Comparison of ENCODE assay signal across 1 mouse cellular context in the genomic region with DNA sequence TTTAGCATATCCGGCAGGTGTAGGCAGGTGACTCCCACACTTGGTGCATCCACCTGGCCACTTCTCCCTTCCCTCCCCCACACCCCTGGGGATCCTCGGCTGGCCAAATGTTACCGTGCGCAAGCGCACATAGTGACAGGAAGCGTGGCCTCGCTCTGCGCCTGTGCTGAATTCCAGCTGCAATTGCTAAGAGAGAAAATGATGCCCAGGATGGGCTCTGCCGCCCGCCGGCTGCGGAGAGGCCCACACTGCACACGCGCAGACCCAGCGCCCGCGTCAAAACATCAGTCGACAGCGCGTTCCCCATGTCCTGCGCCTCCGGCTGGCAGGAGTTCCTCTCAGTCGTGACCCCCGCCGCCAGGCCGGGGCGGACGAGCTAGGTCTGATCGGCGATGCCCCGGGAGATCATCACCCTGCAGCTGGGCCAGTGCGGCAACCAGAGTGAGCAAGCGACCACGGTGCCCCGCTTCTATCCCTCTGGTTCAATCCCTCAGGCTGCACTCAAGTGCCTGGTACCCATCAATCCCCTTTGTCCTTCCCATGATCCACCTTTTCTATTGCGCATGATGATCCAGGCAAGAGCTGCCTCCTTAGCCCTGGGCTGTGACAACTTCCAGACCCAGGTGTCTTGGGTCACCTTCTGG.
TF ChIP-seq lines count a peak whose summit lies in the region.

A gene (plus strand): TSS at position 180 of the 644 bp plus-strand sequence.

TF ChIP-seq in CH12.LX, 34 proteins besides CTCF, POLR2A, EP300 and RAD21 (continued from another document):
- peak; percentile 98 for TF ChIP-seq TCF12 (IDR thresholded peaks at IDR 0.05; ENCODE audit: low read depth, low read length)
- no peak for TF ChIP-seq PAX5 (IDR thresholded peaks at IDR 0.05; ENCODE audit: low read length)
- TF ChIP-seq ZKSCAN1 (IDR thresholded peaks at IDR 0.05; ENCODE audit: borderline replicate concordance, low read depth, low read length), result peak; percentile 16; the same call in 1 of the 2 replicates
- peak; percentile 88 for TF ChIP-seq NELFE (IDR thresholded peaks at IDR 0.05; ENCODE audit: low read depth, low read length)
- peak; percentile 76; the same call in 1 of the 2 replicates for TF ChIP-seq IRF4 (IDR thresholded peaks at IDR 0.05; ENCODE audit: low read depth, low read length)
